15 mouse cellular contexts compared by ENCODE assay signal in genomic region chr12:91749543-91750184, GRCm38 (mm10). TPM values are rescaled to one million over a fixed set of nuclear protein-coding genes. Genes with fewer than 3 reads are reported as not detected.
DNase-seq lines count a peak whose midpoint lies in the region; ATAC-seq and TF ChIP-seq lines count a peak whose summit lies in the region.
"Had no signal": no experiment of that assay in that cellular context is flagged by ENCODE, and none has a peak within 500 bp of the region (broad histone marks: within the 10 kb centered on the region; RNA-seq: fewer than 3 reads in every experiment).

No protein-coding gene starts in this region.

- H3K4me1 ChIP-seq in hindbrain, embryonic 13.5 days (replicated peaks), result peaks cover 39% of the 10 kb centered on the region
- H3K4me1 ChIP-seq in hindbrain, embryonic 11.5 days (replicated peaks; ENCODE audit: control insufficient read depth, insufficient read depth, low read length), result no peaks in the 10 kb centered on the region
- H3K4me1 ChIP-seq in forebrain, postnatal 0 days (ENCODE audit: insufficient read depth), result 0 out of 2 replicates have a peak, but pooled peaks cover 5% of the 10 kb centered on the region
- peaks cover 9% of the 10 kb centered on the region for H3K4me1 ChIP-seq in embryonic facial prominence, embryonic 10.5 days

- no peaks in the 10 kb centered on the region for H3K27me3 ChIP-seq in hindbrain, embryonic 13.5 days
- no peaks in the 10 kb centered on the region for H3K27me3 ChIP-seq in hindbrain, embryonic 11.5 days (ENCODE audit: control insufficient read depth, insufficient read depth, low read length)
- no peaks in the 10 kb centered on the region for H3K27me3 ChIP-seq in forebrain, postnatal 0 days (ENCODE audit: insufficient read depth, low read length)
- no peaks in the 10 kb centered on the region for H3K27me3 ChIP-seq in embryonic facial prominence, embryonic 10.5 days (replicated peaks; ENCODE audit: low read depth, poor library complexity, severe bottlenecking)
- H3K27me3 ChIP-seq: embryonic facial prominence, embryonic 12.5 days; midbrain, embryonic 12.5 days had no signal

- H3K9me3 ChIP-seq in hindbrain, embryonic 13.5 days, result no peaks in the 10 kb centered on the region
- no peaks in the 10 kb centered on the region for H3K9me3 ChIP-seq in hindbrain, embryonic 11.5 days (ENCODE audit: control insufficient read depth, low read length)
- no peaks in the 10 kb centered on the region for H3K9me3 ChIP-seq in forebrain, postnatal 0 days (ENCODE audit: low read length)
- no peaks in the 10 kb centered on the region for H3K9me3 ChIP-seq in embryonic facial prominence, embryonic 10.5 days
- H3K9me3 ChIP-seq: embryonic facial prominence, embryonic 12.5 days; midbrain, embryonic 12.5 days had no signal

- 65% methylated on average over 11 of the region's 11 CpGs for WGBS in hindbrain, embryonic 13.5 days
- 86% methylated on average over 11 of the region's 11 CpGs for WGBS in hindbrain, embryonic 11.5 days
- WGBS in forebrain, postnatal 0 days, result 51% methylated on average over 11 of the region's 11 CpGs
- 84% methylated on average over 11 of the region's 11 CpGs for WGBS in embryonic facial prominence, embryonic 10.5 days

- TF ChIP-seq CTCF in brain, embryonic 14.5 days (IDR thresholded peaks at IDR 0.05; ENCODE audit: borderline replicate concordance, extremely low read depth, insufficient read depth, insufficient read length), result no peak
- no peak for TF ChIP-seq CTCF in forebrain, postnatal 0 days (IDR thresholded peaks at IDR 0.05; ENCODE audit: low read depth)

- H3K4me3 ChIP-seq in hindbrain, embryonic 13.5 days, result no peak overlapping the region
- no peak overlapping the region for H3K4me3 ChIP-seq in hindbrain, embryonic 11.5 days (ENCODE audit: low read depth, low read length)
- no peak overlapping the region for H3K4me3 ChIP-seq in forebrain, postnatal 0 days (ENCODE audit: low read depth, low read length)
- no peak overlapping the region for H3K4me3 ChIP-seq in embryonic facial prominence, embryonic 10.5 days
- H3K4me3 ChIP-seq: embryonic facial prominence, embryonic 12.5 days; midbrain, embryonic 12.5 days had no signal

- ATAC-seq in hindbrain, embryonic 13.5 days (ENCODE audit: low FRiP score), result peak; percentile 61; the same call in 1 of the 2 replicates
- ATAC-seq in hindbrain, embryonic 11.5 days (ENCODE audit: low FRiP score), result no peak
- peak; percentile 83 for ATAC-seq in forebrain, postnatal 0 days
- ATAC-seq: CD4-positive, CD25-positive, alpha-beta regulatory T cell, adult 4 months had no signal

- H3K36me3 ChIP-seq in hindbrain, embryonic 13.5 days, result no peaks in the 10 kb centered on the region
- no peaks in the 10 kb centered on the region for H3K36me3 ChIP-seq in hindbrain, embryonic 11.5 days (ENCODE audit: control insufficient read depth, insufficient read depth, low read length)
- H3K36me3 ChIP-seq in forebrain, postnatal 0 days (ENCODE audit: insufficient read depth), result no peaks in the 10 kb centered on the region
- H3K36me3 ChIP-seq in embryonic facial prominence, embryonic 10.5 days (replicated peaks), result no peaks in the 10 kb centered on the region
- H3K36me3 ChIP-seq: embryonic facial prominence, embryonic 12.5 days; midbrain, embryonic 12.5 days had no signal

- no peak for TF ChIP-seq POLR2A in brain, embryonic 14.5 days (IDR thresholded peaks at IDR 0.05; ENCODE audit: borderline replicate concordance, extremely low read depth, insufficient read depth, insufficient read length, poor library complexity, severe bottlenecking)

- DNase-seq in hindbrain, embryonic 11.5 days (ENCODE audit: low spot score), result no peak
- peak; percentile 76 for DNase-seq in brain, embryonic 14.5 days (ENCODE audit: low read depth)
- peak; percentile 44 for DNase-seq in forebrain, postnatal 0 days
- DNase-seq in layer of hippocampus, postnatal 25 days (ENCODE audit: extremely low spot score in 1 of 2, low spot score in 1 of 2), result peak; percentile 16 to 33
- no peak for DNase-seq in embryo, embryonic 10 days (ENCODE audit: low spot score)
- DNase-seq in embryonic facial prominence, embryonic 10.5 days (ENCODE audit: low spot score), result no peak
- no peak for DNase-seq in cerebellum, adult 11-12 months
- DNase-seq: cerebellum, adult 9-11 months; kidney, adult 18-20 months; kidney, postnatal 4 days; lung, embryonic 14.5 days had no signal

- H3K4me2 ChIP-seq in hindbrain, embryonic 13.5 days, result no peak overlapping the region
- no peak overlapping the region for H3K4me2 ChIP-seq in hindbrain, embryonic 11.5 days (replicated peaks; ENCODE audit: low read depth, low read length)
- H3K4me2 ChIP-seq in forebrain, postnatal 0 days (ENCODE audit: low read depth), result no peak overlapping the region
- H3K4me2 ChIP-seq: embryonic facial prominence, embryonic 12.5 days; lung, embryonic 14.5 days; midbrain, embryonic 12.5 days had no signal

- peak overlapping the region; percentile 82 for H3K27ac ChIP-seq in hindbrain, embryonic 13.5 days
- no peak overlapping the region for H3K27ac ChIP-seq in hindbrain, embryonic 11.5 days (ENCODE audit: low read depth, low read length)
- H3K27ac ChIP-seq in forebrain, postnatal 0 days (ENCODE audit: low read depth, low read length), result no peak overlapping the region
- no peak overlapping the region for H3K27ac ChIP-seq in embryonic facial prominence, embryonic 10.5 days (replicated peaks)
- H3K27ac ChIP-seq: embryonic facial prominence, embryonic 12.5 days; midbrain, embryonic 12.5 days had no signal

- H3K9ac ChIP-seq in hindbrain, embryonic 13.5 days, result no peak overlapping the region
- H3K9ac ChIP-seq in hindbrain, embryonic 11.5 days (ENCODE audit: low read depth, low read length), result no peak overlapping the region
- no peak overlapping the region for H3K9ac ChIP-seq in forebrain, postnatal 0 days
- H3K9ac ChIP-seq: embryonic facial prominence, embryonic 12.5 days; lung, embryonic 14.5 days; midbrain, embryonic 12.5 days had no signal

RNA-seq across cellular contexts. Expression of gene Ston2, which starts 38.5 kb away (rescaled TPM):
- 5.3 and 6.3 TPM in 2 replicates for polyA plus RNA-seq in hindbrain, embryonic 13.5 days (2015; fragmentation: Nextera tagmentation; extraction: Ambion mirVana)
- 6.8 and 10.5 TPM in 2 replicates for polyA plus RNA-seq in hindbrain, embryonic 11.5 days (2014; fragmentation: Nextera tagmentation; extraction: Ambion mirVana)
- polyA plus RNA-seq in brain, embryonic 14.5 days (2012; rRNA removed), result 7.8 and 9.0 TPM in 2 replicates
- total RNA-seq in forebrain, postnatal 0 days (2014; rRNA removed), result 7.1 and 8.8 TPM in 2 replicates
- polyA plus RNA-seq in forebrain, postnatal 0 days (2015; fragmentation: Nextera tagmentation; extraction: Ambion mirVana), result 3.6 and 7.7 TPM in 2 replicates
- total RNA-seq in layer of hippocampus, postnatal 25 days (2021), result 10 to 100 TPM; 27.8 to 34.7 TPM
- polyA plus RNA-seq in embryonic facial prominence, embryonic 10.5 days (2016; fragmentation: Nextera tagmentation; extraction: Ambion mirVana), result 6.1 and 7.0 TPM in 2 replicates

Comparison
In these comparisons a context has a peak if more than half of its experiments do, and no peak if none do; other contexts are left out.
1. DNase-seq: peak in brain, embryonic 14.5 days (single experiment), forebrain, postnatal 0 days (single experiment) and layer of hippocampus, postnatal 25 days (2 of 2); none in hindbrain, embryonic 11.5 days (single experiment), embryo, embryonic 10 days (single experiment), embryonic facial prominence, embryonic 10.5 days (single experiment) and cerebellum, adult 11-12 months (single experiment).